Mouse (Mus musculus): Measurements from ENCODE around the gene Mettl16. TPM values are rescaled to one million over a fixed set of nuclear protein-coding genes. Genes with fewer than 3 reads are reported as not detected.
"Not testable (repeated sequence)": the region's sequence is repeated elsewhere in the genome, so short reads cannot be mapped to it uniquely, and the experiment has no call there.

Mettl16 gene
- polyA plus RNA-seq, 1 experiment from 2014 or later, result 52.9 TPM

DNA sequence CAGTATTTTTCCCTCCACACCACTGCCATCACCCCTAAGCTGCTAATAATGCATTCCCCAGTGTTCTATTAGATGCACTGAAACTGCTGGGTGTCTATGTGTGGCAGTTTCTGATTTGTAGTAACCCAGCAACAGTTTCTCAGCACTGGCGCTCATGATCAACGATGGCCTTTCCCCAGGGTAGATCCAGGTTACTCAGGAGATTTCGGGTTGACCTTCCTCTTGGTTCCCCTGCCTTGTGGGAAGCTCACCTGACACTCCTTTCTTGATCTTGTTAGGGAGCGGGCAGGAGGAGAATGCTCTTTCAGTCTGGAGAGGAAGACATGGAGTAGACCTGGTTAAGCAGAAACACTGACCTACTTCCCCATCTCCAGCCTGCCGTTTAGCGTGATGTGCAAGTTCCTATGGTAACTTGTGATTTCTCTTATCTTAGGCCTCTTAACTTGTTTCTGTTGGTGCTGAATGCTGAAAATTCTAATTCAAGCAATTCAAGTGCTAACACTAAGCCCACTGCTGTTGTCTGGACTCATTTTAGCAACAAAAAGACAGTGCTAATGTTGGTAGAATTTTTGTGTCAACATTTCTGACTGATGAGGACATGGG, 37.7 kb downstream of the Mettl16 start:
- WGBS, result 91% methylated on average over 6 of the region's 6 CpGs
- DNase-seq (ENCODE audit: low spot score), result no peak
- Histone ChIP-seq H3K4me1 (peaks cover 8% of the 10 kb centered on the region), H3K27ac (no peak overlapping the region), H3K36me3 (peaks cover 57% of the 10 kb centered on the region), H3K9me3 (no peaks in the 10 kb centered on the region), H3K27me3 (ENCODE audit: insufficient read depth, poor library complexity, severe bottlenecking) (no peaks in the 10 kb centered on the region), H3K4me3 (no peak overlapping the region)

DNA sequence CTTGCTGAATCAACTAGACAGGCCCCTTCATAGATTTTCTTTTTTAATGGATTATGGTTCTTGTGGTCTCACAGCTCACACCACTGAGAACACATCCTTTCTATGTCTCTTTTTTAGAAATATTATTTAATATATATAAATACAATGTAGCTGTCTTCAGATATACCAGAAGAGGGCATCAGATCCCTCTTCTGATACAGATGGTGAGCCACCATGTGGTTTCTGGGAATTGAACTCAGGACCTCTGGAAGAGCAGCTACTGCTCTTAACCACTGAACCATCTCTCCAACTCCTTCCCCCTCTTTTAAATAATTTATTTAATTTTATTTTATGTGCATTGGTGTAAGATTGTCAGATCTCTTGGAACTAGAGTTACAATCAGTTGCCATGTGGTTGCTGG, 39.5 kb downstream of the Mettl16 start:
- Histone ChIP-seq H3K27ac (no peak overlapping the region), H3K27me3 (ENCODE audit: insufficient read depth, poor library complexity, severe bottlenecking) (no peaks in the 10 kb centered on the region), H3K9me3 (no peaks in the 10 kb centered on the region), H3K4me1 (peaks cover 8% of the 10 kb centered on the region), H3K36me3 (peaks cover 53% of the 10 kb centered on the region), H3K4me3 (no peak overlapping the region)
- DNase-seq (ENCODE audit: low spot score), result no peak

DNA sequence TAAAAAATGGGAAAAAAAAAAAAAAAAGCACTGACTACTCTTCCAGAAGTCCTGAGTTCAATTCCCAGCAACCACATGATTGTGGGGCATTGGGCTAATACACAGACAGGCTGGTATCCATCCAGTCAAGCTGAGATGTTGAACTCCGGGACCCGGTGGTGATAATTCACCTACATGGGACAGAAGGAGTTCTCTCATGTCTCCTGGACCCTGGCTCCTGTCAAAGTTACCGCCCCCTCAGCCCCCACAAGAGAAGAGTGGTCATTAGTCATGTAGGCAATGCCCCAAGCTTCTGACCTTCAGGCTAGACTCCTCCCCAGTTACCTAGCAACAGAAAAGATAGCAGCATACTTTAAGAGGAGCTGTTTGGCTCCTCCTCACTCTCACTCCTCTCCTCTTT, 40.4 kb downstream of the Mettl16 start:
- 57% methylated on average over 3 of the region's 3 CpGs for WGBS
- H3K36me3 ChIP-seq, result peaks cover 44% of the 10 kb centered on the region
- not testable (repeated sequence) for H3K27me3 ChIP-seq (ENCODE audit: insufficient read depth, poor library complexity, severe bottlenecking); H3K9me3 ChIP-seq; DNase-seq (ENCODE audit: low spot score); H3K4me1 ChIP-seq; H3K4me3 ChIP-seq
- H3K27ac ChIP-seq, result peak overlapping the region; percentile 83; the same call in 1 of the 2 replicates

DNA sequence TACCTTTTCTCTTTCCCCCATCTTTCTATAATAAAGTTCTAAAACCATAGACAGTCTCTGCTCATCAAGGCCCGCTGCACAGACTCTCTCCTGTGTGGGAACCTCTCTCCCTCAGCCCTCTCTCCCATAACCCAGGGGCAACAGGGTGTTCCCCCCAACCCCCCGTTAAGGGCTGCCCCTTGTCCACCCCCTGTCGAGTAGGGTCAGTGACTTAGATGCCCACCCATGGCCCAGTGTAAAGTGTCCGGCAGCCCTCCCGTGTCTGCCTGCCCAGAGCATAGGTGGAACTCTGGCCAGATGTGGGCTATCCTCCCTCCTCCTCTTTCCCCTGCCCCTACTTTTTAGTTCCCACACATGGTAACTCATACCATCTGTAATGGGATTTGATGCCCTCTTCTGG, 40.9 kb downstream of the Mettl16 start:
- no peaks in the 10 kb centered on the region for H3K9me3 ChIP-seq
- H3K36me3 ChIP-seq, result peaks cover 44% of the 10 kb centered on the region
- H3K27ac ChIP-seq, result peak overlapping the region; percentile 83
- peaks cover 8% of the 10 kb centered on the region for H3K4me1 ChIP-seq
- no peaks in the 10 kb centered on the region for H3K27me3 ChIP-seq (ENCODE audit: insufficient read depth, poor library complexity, severe bottlenecking)
- 72% methylated on average over 5 of the region's 5 CpGs for WGBS
- no peak overlapping the region for H3K4me3 ChIP-seq
- DNase-seq (ENCODE audit: low spot score), result no peak

DNA sequence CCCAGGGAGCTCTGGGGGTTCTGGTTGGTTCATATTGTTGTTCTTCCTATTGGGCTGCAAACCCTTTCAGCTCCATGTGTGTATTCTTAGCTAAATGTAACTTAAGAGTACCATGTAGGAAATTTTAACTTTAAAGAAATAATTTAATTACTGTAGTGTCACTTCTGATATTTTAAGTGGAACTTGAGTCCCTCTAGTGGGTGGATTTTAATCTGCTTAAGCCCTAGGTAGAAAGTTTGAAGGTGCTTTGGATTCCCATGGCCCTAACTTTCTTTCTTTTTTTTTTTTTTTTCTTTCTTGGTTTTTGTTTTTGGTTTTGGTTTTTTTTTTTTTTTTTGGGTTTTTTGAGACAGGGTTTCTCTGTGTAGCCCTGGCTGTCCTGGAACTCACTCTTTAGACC, 45.2 kb downstream of the Mettl16 start:
- Histone ChIP-seq H3K27me3 (ENCODE audit: insufficient read depth, poor library complexity, severe bottlenecking) (no peaks in the 10 kb centered on the region), H3K36me3 (peaks cover 43% of the 10 kb centered on the region), H3K27ac (no peak overlapping the region), H3K4me1 (peaks cover 8% of the 10 kb centered on the region), H3K9me3 (no peaks in the 10 kb centered on the region), H3K4me3 (no peak overlapping the region)
- no peak for DNase-seq (ENCODE audit: low spot score)

DNA sequence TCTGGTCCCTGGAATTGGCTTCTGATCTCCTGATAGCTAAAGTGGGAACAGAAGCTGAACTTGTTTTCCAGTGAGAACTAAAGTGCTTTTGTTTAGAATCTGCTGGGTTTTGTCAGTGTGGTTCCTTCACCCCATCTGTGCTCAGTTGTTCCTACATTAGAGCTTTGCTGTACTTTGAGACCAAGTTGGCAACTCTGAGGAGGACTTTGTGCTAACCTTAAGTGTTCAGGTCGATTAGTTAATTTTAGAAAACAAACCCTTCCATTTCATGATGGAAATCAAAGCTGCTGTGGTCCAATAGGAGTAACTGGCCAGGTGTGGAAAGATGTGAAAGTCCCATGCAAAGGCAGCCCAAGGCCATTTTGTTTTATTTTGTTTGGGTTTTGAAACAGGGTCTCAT, 50.3 kb downstream of the Mettl16 start:
- no peak for DNase-seq (ENCODE audit: low spot score)
- 60% methylated on average over 1 of the region's 1 CpGs for WGBS
- no peaks in the 10 kb centered on the region for H3K9me3 ChIP-seq
- H3K36me3 ChIP-seq, result peaks cover 38% of the 10 kb centered on the region
- peaks cover under 1% of the 10 kb centered on the region; the same call in 1 of the 2 replicates for H3K4me1 ChIP-seq
- H3K27ac ChIP-seq, result no peak overlapping the region
- no peaks in the 10 kb centered on the region for H3K27me3 ChIP-seq (ENCODE audit: insufficient read depth, poor library complexity, severe bottlenecking)
- H3K4me3 ChIP-seq, result no peak overlapping the region

DNA sequence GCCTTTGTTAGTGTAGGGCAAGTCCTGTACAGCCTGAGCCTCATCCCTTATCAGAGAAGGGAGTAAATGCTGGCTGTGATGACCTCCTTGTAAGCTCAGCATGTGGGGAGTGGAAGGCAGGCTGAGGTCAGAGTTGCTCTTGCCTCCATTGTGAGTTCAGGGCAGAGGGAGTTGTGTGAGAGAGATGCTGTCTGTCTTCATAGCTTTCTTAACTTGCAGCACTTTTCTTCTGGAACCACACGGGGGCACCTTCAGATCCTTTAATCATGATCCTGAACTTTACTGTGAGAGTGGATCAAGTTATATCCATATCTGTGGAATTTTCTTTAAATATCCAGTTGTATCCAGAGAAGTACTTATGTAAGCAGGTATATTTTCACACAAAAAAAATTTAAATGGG, 50.8 kb downstream of the Mettl16 start:
- DNase-seq (ENCODE audit: low spot score), result no peak
- H3K4me1 ChIP-seq, result peaks cover 5% of the 10 kb centered on the region; the same call in 1 of the 2 replicates
- H3K36me3 ChIP-seq, result peaks cover 34% of the 10 kb centered on the region
- no peak overlapping the region for H3K27ac ChIP-seq
- WGBS, result 29% methylated on average over 1 of the region's 1 CpGs
- H3K4me3 ChIP-seq, result no peak overlapping the region
- H3K27me3 ChIP-seq (ENCODE audit: insufficient read depth, poor library complexity, severe bottlenecking), result no peaks in the 10 kb centered on the region
- H3K9me3 ChIP-seq, result no peaks in the 10 kb centered on the region

DNA sequence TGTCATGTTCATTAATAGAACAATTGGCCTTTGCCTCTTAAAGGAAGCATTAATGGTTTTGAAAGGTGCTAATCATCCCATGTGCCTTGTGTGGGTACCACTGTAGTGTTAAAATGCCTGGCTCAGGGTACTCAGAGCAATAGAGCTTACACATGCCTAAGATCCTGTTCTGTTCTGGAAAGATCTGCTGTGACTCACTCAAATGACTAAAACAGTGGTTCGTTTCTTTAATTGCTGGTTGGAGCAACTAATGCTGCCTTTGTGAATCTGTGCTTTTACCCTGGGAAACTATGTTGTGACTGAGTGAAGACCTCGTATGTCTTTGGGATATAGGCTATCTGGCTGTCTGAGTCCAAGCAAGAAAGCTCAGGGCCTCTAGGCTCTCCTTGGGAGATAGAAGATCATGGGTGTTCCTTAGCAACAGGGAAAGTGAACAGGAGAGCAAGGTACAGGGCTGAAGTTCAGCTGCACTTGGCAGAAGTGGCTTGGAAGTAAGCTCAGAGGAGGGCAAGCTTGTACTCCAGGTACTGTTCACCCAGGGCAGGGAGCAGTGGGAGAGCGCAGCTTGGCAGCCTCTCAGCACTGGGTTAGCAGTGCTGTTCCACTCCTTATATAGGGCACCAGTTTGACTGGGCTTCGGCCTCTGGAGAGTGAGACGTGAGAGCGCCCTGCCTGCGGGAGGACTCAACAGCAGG, 52.3 kb downstream of the Mettl16 start:
- WGBS, result 81% methylated on average over 7 of the region's 7 CpGs

DNA sequence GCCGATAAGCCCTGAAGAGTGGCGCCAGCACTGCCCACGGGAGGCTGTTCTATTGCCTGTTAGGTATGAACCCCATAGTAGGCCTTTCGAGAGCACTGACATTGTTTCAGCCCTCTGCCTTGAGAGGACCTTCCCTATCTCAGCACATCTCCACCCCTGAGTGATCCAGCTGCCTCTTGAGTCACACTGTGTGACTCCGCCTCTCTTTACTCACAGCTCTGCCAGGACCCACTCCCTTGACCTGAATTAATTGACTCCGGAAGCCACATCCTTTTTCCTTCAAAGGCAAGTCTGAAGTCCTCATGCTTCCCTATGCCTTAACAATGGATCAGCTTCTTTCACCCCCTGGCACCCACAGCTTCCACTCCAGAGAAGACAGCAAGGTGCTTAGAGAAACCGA, 55.5 kb downstream of the Mettl16 start:
- Histone ChIP-seq H3K36me3 (peaks cover 8% of the 10 kb centered on the region; the same call in 1 of the 2 replicates), H3K27ac (no peak overlapping the region), H3K4me1 (peaks cover 25% of the 10 kb centered on the region), H3K9me3 (no peaks in the 10 kb centered on the region), H3K27me3 (ENCODE audit: insufficient read depth, poor library complexity, severe bottlenecking) (no peaks in the 10 kb centered on the region), H3K4me3 (no peak overlapping the region)
- 55% methylated on average over 7 of the region's 7 CpGs for WGBS
- no peak for DNase-seq (ENCODE audit: low spot score)

More for the DNA sequence above, 52.3 kb downstream of the Mettl16 start:
- Histone ChIP-seq H3K36me3 (peaks cover 20% of the 10 kb centered on the region), H3K9me3 (no peaks in the 10 kb centered on the region), H3K27ac (no peak overlapping the region), H3K27me3 (ENCODE audit: insufficient read depth, poor library complexity, severe bottlenecking) (no peaks in the 10 kb centered on the region), H3K4me1 (peaks cover 7% of the 10 kb centered on the region), H3K4me3 (no peak overlapping the region)
- no peak for DNase-seq (ENCODE audit: low spot score)

DNA sequence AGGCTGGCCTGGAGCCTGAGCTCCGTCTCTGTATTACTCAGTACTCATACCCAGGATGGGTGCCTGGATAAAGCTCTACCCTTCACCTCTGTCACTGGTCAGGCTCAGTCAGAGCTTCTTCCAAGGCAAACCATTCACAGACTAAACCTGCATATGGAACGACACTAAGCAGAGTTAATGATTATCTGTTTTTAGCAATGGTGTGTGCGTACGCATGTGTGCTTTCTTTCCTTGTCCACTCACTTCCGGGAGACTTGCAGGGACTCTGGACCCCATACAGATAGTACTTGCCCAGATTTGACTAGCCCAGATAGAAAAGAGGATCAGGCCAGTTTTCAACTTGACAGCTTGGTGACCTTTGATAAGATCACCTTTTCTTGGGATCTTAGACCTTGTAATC, 56.1 kb downstream of the Mettl16 start:
- Histone ChIP-seq H3K27ac (no peak overlapping the region), H3K4me1 (peaks cover 25% of the 10 kb centered on the region), H3K9me3 (no peaks in the 10 kb centered on the region), H3K27me3 (ENCODE audit: insufficient read depth, poor library complexity, severe bottlenecking) (no peaks in the 10 kb centered on the region), H3K4me3 (no peak overlapping the region), H3K36me3 (peaks cover 8% of the 10 kb centered on the region; the same call in 1 of the 2 replicates)
- DNase-seq (ENCODE audit: low spot score), result no peak
- WGBS, result 82% methylated on average over 5 of the region's 5 CpGs

DNA sequence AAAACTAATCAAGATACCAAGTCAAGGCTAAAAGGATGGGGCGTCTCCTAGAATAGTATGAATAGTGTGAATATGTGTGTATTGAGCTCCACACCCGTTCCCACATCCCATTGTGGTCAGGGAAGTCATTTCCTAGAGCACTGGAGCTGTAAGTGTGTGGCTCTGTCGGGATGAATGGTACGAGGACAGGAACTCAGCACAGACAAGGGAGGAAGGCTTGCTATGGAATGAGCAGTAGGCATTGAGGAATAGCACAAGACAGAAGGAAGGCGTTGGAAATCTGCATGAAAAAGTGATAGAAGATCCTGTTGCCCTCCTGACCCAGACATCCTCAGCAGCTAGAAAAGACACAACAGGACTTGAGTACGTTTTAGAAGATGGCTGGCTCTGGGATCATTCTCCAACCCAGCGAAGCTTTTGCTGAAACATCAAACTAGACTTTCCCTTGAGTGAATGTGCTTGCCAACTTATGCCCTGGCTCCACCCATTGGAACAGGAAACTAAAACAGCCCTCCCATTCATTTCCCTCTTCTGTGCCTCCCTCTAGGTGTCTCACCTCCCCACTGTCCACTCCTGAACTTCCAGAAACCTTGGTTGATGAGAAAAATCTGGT, 57.3 kb downstream of the Mettl16 start:
- Histone ChIP-seq H3K9me3 (no peaks in the 10 kb centered on the region), H3K27ac (no peak overlapping the region), H3K4me1 (peaks cover 36% of the 10 kb centered on the region), H3K27me3 (ENCODE audit: insufficient read depth, poor library complexity, severe bottlenecking) (no peaks in the 10 kb centered on the region), H3K36me3 (peaks cover 8% of the 10 kb centered on the region; the same call in 1 of the 2 replicates), H3K4me3 (no peak overlapping the region)
- WGBS, result 67% methylated on average over 7 of the region's 7 CpGs
- DNase-seq (ENCODE audit: low spot score), result peak; percentile 58

DNA sequence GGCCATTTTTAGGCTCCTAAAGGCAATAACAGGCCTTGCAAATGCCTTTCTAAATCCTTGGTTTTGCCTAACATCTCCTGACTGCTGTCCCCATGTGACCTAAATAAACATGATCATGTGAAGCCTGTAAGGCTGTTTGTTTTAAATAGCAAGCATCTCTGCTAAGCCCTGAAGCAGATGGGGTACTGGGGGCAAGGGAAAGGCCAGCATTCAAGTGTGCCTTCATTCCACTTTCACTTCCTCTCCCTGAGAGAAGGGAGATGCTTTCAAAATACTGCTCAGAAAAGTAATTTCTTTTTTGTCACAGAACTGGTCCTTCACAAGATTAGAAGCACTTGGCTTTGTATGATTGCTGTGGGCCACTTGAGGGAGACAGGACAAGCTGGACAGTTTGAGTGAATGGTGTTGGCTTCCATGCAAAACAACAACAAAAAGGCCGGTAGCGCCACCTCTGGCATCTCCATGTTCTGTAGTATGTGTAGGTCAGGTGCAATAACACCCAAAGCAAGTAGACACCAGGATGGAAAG, 57.8 kb downstream of the Mettl16 start:
- Histone ChIP-seq H3K9me3 (no peaks in the 10 kb centered on the region), H3K27ac (no peak overlapping the region), H3K27me3 (ENCODE audit: insufficient read depth, poor library complexity, severe bottlenecking) (no peaks in the 10 kb centered on the region), H3K4me1 (peaks cover 41% of the 10 kb centered on the region), H3K36me3 (peaks cover 4% of the 10 kb centered on the region; the same call in 1 of the 2 replicates), H3K4me3 (no peak overlapping the region)
- 36% methylated on average over 2 of the region's 2 CpGs for WGBS
- peak; percentile 62 for DNase-seq (ENCODE audit: low spot score)

DNA sequence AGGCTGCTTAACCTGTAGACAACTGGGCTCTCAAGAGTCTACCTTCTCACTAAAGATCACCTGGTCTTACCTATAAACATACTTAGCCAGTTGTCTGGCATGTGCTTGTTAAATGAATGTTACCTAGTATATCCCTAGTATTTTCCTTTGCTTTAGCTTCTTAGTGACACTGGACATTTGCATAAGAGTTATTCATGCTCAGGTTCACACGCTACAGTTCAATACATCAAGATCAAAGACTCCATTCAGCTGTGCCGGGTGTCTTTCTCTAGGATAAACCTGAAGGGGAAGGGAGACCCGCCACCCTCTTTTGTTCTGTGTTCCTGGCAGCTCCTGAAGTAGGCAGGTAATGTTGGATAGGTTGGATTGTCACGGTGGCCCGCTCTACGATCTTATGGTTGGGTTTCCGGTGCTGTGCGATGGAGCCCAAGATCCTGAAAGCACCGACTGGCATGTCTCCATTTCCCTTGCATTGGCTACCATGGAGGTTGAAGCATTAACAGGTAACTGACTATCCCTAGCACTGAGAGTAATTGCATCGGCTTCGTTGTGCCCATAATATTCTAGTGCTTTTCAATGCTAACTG, 58.4 kb downstream of the Mettl16 start:
- DNase-seq (ENCODE audit: low spot score), result peak; percentile 73
- Histone ChIP-seq H3K27ac (peak overlapping the region; percentile 93; the same call in 1 of the 2 replicates), H3K9me3 (no peaks in the 10 kb centered on the region), H3K27me3 (ENCODE audit: insufficient read depth, poor library complexity, severe bottlenecking) (no peaks in the 10 kb centered on the region), H3K4me3 (peak overlapping the region; percentile 79), H3K36me3 (no peaks in the 10 kb centered on the region; the same call in 1 of the 2 replicates), H3K4me1 (peaks cover 47% of the 10 kb centered on the region)
- WGBS, result 15% methylated on average over 11 of the region's 11 CpGs
